Mouse (Mus musculus) liver, embryonic 14.5 days (tissue): ENCODE data around the gene Anxa11.

ENCODE experiments used
- CTCF ChIP-seq: IDR thresholded peaks from 2 replicates; pipeline ENCODE4 v1.5.1; 2016; ENCODE audit warnings: antibody characterized with exemption, low read depth, control low read depth
- EP300 ChIP-seq: IDR thresholded peaks from 2 replicates; pipeline ENCODE4 v1.6.1; 2016; ENCODE audit warnings: antibody characterized with exemption, low read depth

DNA sequence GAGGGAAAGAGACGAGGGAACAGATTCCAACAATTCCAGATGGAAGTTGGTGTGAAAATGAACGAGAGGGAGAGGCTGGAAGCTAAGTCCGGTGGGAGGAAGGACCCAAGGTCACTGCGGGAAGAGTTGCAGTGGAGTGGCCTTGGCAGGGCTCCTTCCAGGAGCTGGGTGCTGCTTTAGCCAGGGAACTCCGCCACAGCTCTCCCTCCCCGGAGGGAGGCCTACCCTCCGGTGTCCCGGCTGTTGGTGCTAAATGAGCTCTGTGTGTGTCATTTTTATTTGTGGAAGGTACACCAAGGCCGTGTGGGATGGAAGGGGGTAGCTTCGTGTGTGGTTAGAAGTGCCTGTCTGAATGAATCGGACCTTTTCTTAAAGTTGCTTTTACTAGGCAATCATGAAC lies 24.9 kb downstream of the Anxa11 start:
- TF ChIP-seq CTCF (no peak), EP300 (no peak)
